Comparison of ENCODE assay signal across 7 mouse cellular contexts in genomic region chr11:57801766-57802510, GRCm38 (mm10). TPM values are rescaled to one million over a fixed set of nuclear protein-coding genes. Genes with fewer than 3 reads are reported as not detected.
DNase-seq lines count a peak whose midpoint lies in the region; ATAC-seq lines count a peak whose summit lies in the region.

No protein-coding gene starts in this region.

- ATAC-seq in cerebellum, adult (ENCODE audit: insufficient number of reproducible peaks, low FRiP score, low TSS enrichment), result peak; percentile 45; the same call in 1 of the 2 replicates
- peak; percentile 80 for ATAC-seq in hindbrain, embryonic 12.5 days (ENCODE audit: low FRiP score)
- peak; percentile 64 for ATAC-seq in midbrain, embryonic 12.5 days (ENCODE audit: low FRiP score, low read depth)

- H3K36me3 ChIP-seq in hindbrain, embryonic 12.5 days, result no peaks in the 10 kb centered on the region
- 0 out of 2 replicates have a peak, but pooled peaks cover 4% of the 10 kb centered on the region for H3K36me3 ChIP-seq in midbrain, embryonic 12.5 days
- no peaks in the 10 kb centered on the region for H3K36me3 ChIP-seq in splenic B cell, adult 2 months (ENCODE audit: control insufficient read depth, insufficient read depth, low read length, poor library complexity, severe bottlenecking)

- 1% methylated on average over 69 of the region's 85 CpGs for WGBS in hindbrain, embryonic 12.5 days
- under 1% methylated on average over 81 of the region's 85 CpGs for WGBS in midbrain, embryonic 12.5 days

- intact Hi-C loops in left cerebral cortex, postnatal 4 days (cut with DNase I), result no loop called here

- H3K27me3 ChIP-seq in hindbrain, embryonic 12.5 days, result no peaks in the 10 kb centered on the region
- H3K27me3 ChIP-seq in midbrain, embryonic 12.5 days, result peaks cover 3% of the 10 kb centered on the region; the same call in 1 of the 2 replicates
- H3K27me3 ChIP-seq in splenic B cell, adult 2 months (ENCODE audit: control insufficient read depth, insufficient read depth, low read length, poor library complexity, severe bottlenecking), result no peaks in the 10 kb centered on the region

- H3K4me2 ChIP-seq in hindbrain, embryonic 12.5 days (replicated peaks), result peak overlapping the region; percentile 97
- peak overlapping the region; percentile 76 for H3K4me2 ChIP-seq in midbrain, embryonic 12.5 days (replicated peaks)

- H3K27ac ChIP-seq in hindbrain, embryonic 12.5 days, result peak overlapping the region; percentile 69
- peak overlapping the region; percentile 68 for H3K27ac ChIP-seq in midbrain, embryonic 12.5 days (replicated peaks)

- DNase-seq in Muller cell, postnatal 12 days (ENCODE audit: inconsistent ontology term), result peak; percentile 82
- DNase-seq in frontal cortex, postnatal 10 days (ENCODE audit: low spot score in 2 of 2), result peak; percentile 34 to 60
- peak; percentile 52 for DNase-seq in left cerebral cortex, postnatal 4 days
- peak; percentile 35 for DNase-seq in splenic B cell, adult 2 months (ENCODE audit: low read depth, low spot score)

- H3K4me1 ChIP-seq in hindbrain, embryonic 12.5 days, result peaks cover 32% of the 10 kb centered on the region
- H3K4me1 ChIP-seq in midbrain, embryonic 12.5 days, result peaks cover 30% of the 10 kb centered on the region

- peak overlapping the region; percentile 93 for H3K4me3 ChIP-seq in hindbrain, embryonic 12.5 days
- H3K4me3 ChIP-seq in midbrain, embryonic 12.5 days, result peak overlapping the region; percentile 97

- H3K9ac ChIP-seq in hindbrain, embryonic 12.5 days, result peak overlapping the region; percentile 96
- H3K9ac ChIP-seq in midbrain, embryonic 12.5 days (replicated peaks), result peak overlapping the region; percentile 93

- no peaks in the 10 kb centered on the region for H3K9me3 ChIP-seq in hindbrain, embryonic 12.5 days (replicated peaks)
- H3K9me3 ChIP-seq in midbrain, embryonic 12.5 days, result no peaks in the 10 kb centered on the region

RNA-seq across cellular contexts. Expression of gene Sap30l, which starts 0.5 kb away (rescaled TPM):
- polyA plus RNA-seq in hindbrain, embryonic 12.5 days (2016; fragmentation: Nextera tagmentation; extraction: Ambion mirVana), result 18.6 and 20.8 TPM in 2 replicates
- total RNA-seq in left cerebral cortex, postnatal 4 days (2021), result 10 to 100 TPM; 32.0 to 35.3 TPM
- 16.7 and 20.2 TPM in 2 replicates for polyA plus RNA-seq in midbrain, embryonic 12.5 days (2016; fragmentation: Nextera tagmentation; extraction: Ambion mirVana)

RNA-seq across cellular contexts. Expression of gene Hand1, which starts 30.7 kb away (rescaled TPM):
- 0.25 and 0.32 TPM in 2 replicates for polyA plus RNA-seq in hindbrain, embryonic 12.5 days (2016; fragmentation: Nextera tagmentation; extraction: Ambion mirVana)
- not detected for total RNA-seq in left cerebral cortex, postnatal 4 days (2021)
- not detected in 2 replicates for polyA plus RNA-seq in midbrain, embryonic 12.5 days (2016; fragmentation: Nextera tagmentation; extraction: Ambion mirVana)

Comparison
In these comparisons a context has a peak if more than half of its experiments do, and no peak if none do; other contexts are left out.
1. Peak in every context shown above with its lines: DNase-seq, ATAC-seq, H3K4me3 ChIP-seq and H3K27ac ChIP-seq.